Mouse (Mus musculus) MEL (cell line): Measurements from ENCODE around the gene Rad9b. TPM values are rescaled to one million over a fixed set of nuclear protein-coding genes. Genes with fewer than 3 reads are reported as not detected.

Experiments
- DNase-seq: peaks from one replicate; pipeline ENCODE4 v3.0.0; 2011; ENCODE audit warnings: low read depth, low spot score
- H3K27ac ChIP-seq: 2 replicates; pipeline ENCODE4 v1.5.1; 2012; ENCODE audit warnings: low read depth, mild to moderate bottlenecking, control low read depth, low read length, moderate library complexity; ENCODE audit not compliant: control insufficient read depth
- H3K27me3 ChIP-seq, 2 experiments: fragments of 150-350 bp in 1 of 2; sonication (generic) in 1 of 2; 2 replicates each; pipeline ENCODE4 v1.6.1; 2012; ENCODE audit warnings: low read length in 2 of 2, mild to moderate bottlenecking in 2 of 2, improper control_type of control experiment in 1 of 2, moderate library complexity in 1 of 2; ENCODE audit not compliant: insufficient read depth in 2 of 2, control insufficient read depth in 1 of 2
- H3K36me3 ChIP-seq, 2 experiments: 2 replicates each; pipeline ENCODE4 v1.6.1; 2012 to 2014; ENCODE audit warnings: low read length in 2 of 2, improper control_type of control experiment in 1 of 2, inconsistent platforms in 1 of 2, mild to moderate bottlenecking in 1 of 2; ENCODE audit not compliant: insufficient read depth in 2 of 2, control insufficient read depth in 1 of 2
- H3K4me1 ChIP-seq, 2 experiments: fragments of 150-350 bp in 1 of 2; sonication (generic) in 1 of 2; 2 replicates each; pipeline ENCODE4 v1.6.1; 2012; ENCODE audit warnings: low read length in 2 of 2, improper control_type of control experiment in 1 of 2, mild to moderate bottlenecking in 1 of 2; ENCODE audit not compliant: insufficient read depth in 2 of 2, control insufficient read depth in 1 of 2
- H3K4me3 ChIP-seq, 2 experiments: fragments of 150-350 bp in 1 of 2; sonication (generic) in 1 of 2; 2 replicates each; pipeline ENCODE4 v1.5.1; 2012; ENCODE audit warnings: low read depth in 2 of 2, low read length in 2 of 2, mild to moderate bottlenecking in 2 of 2, moderate library complexity in 2 of 2, control low read depth in 1 of 2, improper control_type of control experiment in 1 of 2; ENCODE audit not compliant: control insufficient read depth in 1 of 2, insufficient read depth in 1 of 2
- H3K79me2 ChIP-seq: 2 replicates; pipeline ENCODE4 v1.6.1; 2012; ENCODE audit warnings: mild to moderate bottlenecking, low read length, moderate library complexity; ENCODE audit not compliant: control insufficient read depth, poor library complexity, insufficient read depth
- H3K9ac ChIP-seq: 2 replicates; pipeline ENCODE4 v1.6.1; 2012; ENCODE audit warnings: low read depth, mild to moderate bottlenecking, control low read depth, low read length, moderate library complexity; ENCODE audit not compliant: control insufficient read depth, poor library complexity, severe bottlenecking
- H3K9me3 ChIP-seq: fragments of 150-350 bp; sonication (generic); replicated peaks from 2 replicates; pipeline ENCODE4 v1.6.1; 2012; ENCODE audit warnings: mild to moderate bottlenecking, low read length, improper control_type of control experiment, moderate library complexity; ENCODE audit not compliant: insufficient read depth
- BHLHE40 ChIP-seq: IDR thresholded peaks from 2 replicates; pipeline ENCODE4 v1.6.1; 2012; ENCODE audit warnings: low read depth, mild to moderate bottlenecking, inconsistent platforms, low read length, improper control_type of control experiment, borderline replicate concordance
- CTCF ChIP-seq, 3 experiments: IDR thresholded peaks in 2 of 3; conservative IDR thresholded peaks in 1 of 3; 2 replicates each; pipeline ENCODE4 v1.5.1; 2011 to 2012; ENCODE audit warnings: low read length in 3 of 3, low read depth in 2 of 3, mild to moderate bottlenecking in 2 of 3, improper control_type of control experiment in 1 of 3, inconsistent platforms in 1 of 3, mixed read lengths in 1 of 3, moderate library complexity in 1 of 3; ENCODE audit not compliant: control insufficient read depth in 1 of 3, insufficient read depth in 1 of 3, poor library complexity in 1 of 3, severe bottlenecking in 1 of 3
- EP300 ChIP-seq, 2 experiments: IDR thresholded peaks; 2 replicates each; pipeline ENCODE4 v1.6.1; 2011; ENCODE audit warnings: improper control_type of control experiment in 2 of 2, low read length in 2 of 2, low read depth in 1 of 2, mild to moderate bottlenecking in 1 of 2
- GATA1 ChIP-seq: IDR thresholded peaks from 2 replicates; pipeline ENCODE4 v1.6.1; 2011; ENCODE audit warnings: low read depth, low read length, improper control_type of control experiment
- HCFC1 ChIP-seq: IDR thresholded peaks from 2 replicates; pipeline ENCODE4 v1.6.1; 2012; ENCODE audit warnings: low read depth, mild to moderate bottlenecking, inconsistent platforms, low read length, improper control_type of control experiment, moderate library complexity
- JUND ChIP-seq: IDR thresholded peaks from 2 replicates; pipeline ENCODE4 v1.6.1; 2011; ENCODE audit warnings: low read depth, mild to moderate bottlenecking, improper control_type of control experiment, low read length
- MAFK ChIP-seq: IDR thresholded peaks from 2 replicates; pipeline ENCODE4 v1.6.1; 2011; ENCODE audit warnings: low read depth, mild to moderate bottlenecking, low read length, improper control_type of control experiment, borderline replicate concordance
- MAX ChIP-seq: IDR thresholded peaks from 2 replicates; pipeline ENCODE4 v1.6.1; 2011; ENCODE audit warnings: low read length, improper control_type of control experiment
- RAD21 ChIP-seq: IDR thresholded peaks from 2 replicates; pipeline ENCODE4 v1.6.1; 2011; ENCODE audit warnings: mild to moderate bottlenecking, low read depth, low read length, improper control_type of control experiment
- TBP ChIP-seq: IDR thresholded peaks from 2 replicates; pipeline ENCODE4 v1.8.0; 2011; ENCODE audit warnings: low read depth, low read length, improper control_type of control experiment
- TCF12 ChIP-seq: IDR thresholded peaks from 2 replicates; pipeline ENCODE4 v1.6.1; 2014; ENCODE audit warnings: low read depth, mild to moderate bottlenecking, inconsistent platforms, low read length, improper control_type of control experiment, moderate library complexity
- UBTF ChIP-seq: IDR thresholded peaks from 2 replicates; pipeline ENCODE4 v1.6.1; 2012; ENCODE audit warnings: low read depth, mild to moderate bottlenecking, inconsistent platforms, low read length, improper control_type of control experiment, moderate library complexity, borderline replicate concordance; ENCODE audit not compliant: insufficient read depth
- USF2 ChIP-seq, 2 experiments: IDR thresholded peaks; 2 replicates each; pipeline ENCODE4 v1.6.1; 2011 to 2012; ENCODE audit warnings: improper control_type of control experiment in 2 of 2, low read length in 2 of 2, borderline replicate concordance in 1 of 2, inconsistent platforms in 1 of 2, low read depth in 1 of 2, mild to moderate bottlenecking in 1 of 2; ENCODE audit not compliant: insufficient read depth in 1 of 2
- ZC3H11A ChIP-seq: IDR thresholded peaks from 2 replicates; pipeline ENCODE4 v1.6.1; 2012; ENCODE audit warnings: low read depth, mild to moderate bottlenecking, inconsistent platforms, low read length, improper control_type of control experiment
- ZKSCAN1 ChIP-seq: IDR thresholded peaks from 2 replicates; pipeline ENCODE4 v1.6.1; 2012; ENCODE audit warnings: low read depth, mild to moderate bottlenecking, inconsistent platforms, low read length, improper control_type of control experiment, moderate library complexity
- polyA plus RNA-seq, 2 experiments: library from polyadenylated mRNA; stranded (reverse) in 1 of 2; unstranded in 1 of 2; fragments of >175 nt in 1 of 2; fragments of >200 nt in 1 of 2; gene quantifications; 2 replicates each; pipeline versions ENCODE4 v1.2.1 to v1.2.4; 2012; ENCODE audit warnings: low replicate concordance in 2 of 2, low read depth in 1 of 2; ENCODE audit not compliant: insufficient read length in 2 of 2, insufficient read depth in 1 of 2, missing spikeins in 1 of 2
- total RNA-seq: library from RNA; depleted of rRNA; stranded (reverse); fragments of 300-350 nt; gene quantifications from 2 replicates; pipeline ENCODE4 v1.2.3, GENCODE M21; 2012

The Rad9b gene
- total and polyA plus RNA-seq, 3 experiments: 9.1 to 11.1 TPM; not detected in 1

GRCm38 (mm10) chr5:122390671-122391070 lies 36.6 kb upstream of the Rad9b start:
- H3K4me1 ChIP-seq: peaks cover 0 to 11% of the 10 kb centered on the region in 2 experiments; a peak in 2 of 4 replicates
- H3K9me3 ChIP-seq: no peaks in the 10 kb centered on the region
- H3K9ac ChIP-seq: no peak overlapping the region
- peaks cover 1 to 7% of the 10 kb centered on the region in 2 experiments; a peak in 3 of 4 replicates for H3K36me3 ChIP-seq
- H3K4me3 ChIP-seq: no peak overlapping the region
- peaks cover 31% of the 10 kb centered on the region for H3K79me2 ChIP-seq
- no peak overlapping the region for H3K27ac ChIP-seq
- DNase-seq: no peak
- H3K27me3 ChIP-seq: no peaks in the 10 kb centered on the region
- no peak for TF ChIP-seq BHLHE40
- TF ChIP-seq ZC3H11A: no peak
- no peak for TF ChIP-seq RAD21
- no peak for TF ChIP-seq CTCF (IDR thresholded peaks at IDR 0.05 in 2 of 3, conservative IDR thresholded peaks at IDR 0.05 in 1 of 3; ENCODE audit: control insufficient read depth in 1 of 3, insufficient read depth in 1 of 3, low read depth in 2 of 3, low read length in 3 of 3, poor library complexity in 1 of 3, severe bottlenecking in 1 of 3)
- no peak for TF ChIP-seq EP300 (IDR thresholded peaks at IDR 0.05; ENCODE audit: low read depth in 1 of 2, low read length in 2 of 2)

- Histone ChIP-seq H3K4me1 (peaks cover 0 to 11% of the 10 kb centered on the region in 2 experiments; a peak in 2 of 4 replicates), H3K79me2 (peaks cover 28% of the 10 kb centered on the region), H3K36me3 (peaks cover 1 to 7% of the 10 kb centered on the region in 2 experiments; a peak in 3 of 4 replicates), H3K27me3 (no peaks in the 10 kb centered on the region), H3K27ac (no peak overlapping the region), H3K9me3 (no peaks in the 10 kb centered on the region), H3K4me3 (no peak overlapping the region), H3K9ac (no peak overlapping the region)
- TF ChIP-seq JUND: no peak
- TF ChIP-seq HCFC1: no peak
- no peak for TF ChIP-seq TBP
- TF ChIP-seq MAX: no peak
- TF ChIP-seq TCF12: no peak
- TF ChIP-seq USF2 (IDR thresholded peaks at IDR 0.05; ENCODE audit: borderline replicate concordance in 1 of 2, insufficient read depth in 1 of 2, low read depth in 1 of 2, low read length in 2 of 2): no peak
- TF ChIP-seq ZKSCAN1: no peak
- TF ChIP-seq MAFK: no peak
- TF ChIP-seq GATA1: no peak
- TF ChIP-seq UBTF: no peak
- no peak for TF ChIP-seq CTCF (IDR thresholded peaks at IDR 0.05 in 2 of 3, conservative IDR thresholded peaks at IDR 0.05 in 1 of 3; ENCODE audit: control insufficient read depth in 1 of 3, insufficient read depth in 1 of 3, low read depth in 2 of 3, low read length in 3 of 3, poor library complexity in 1 of 3, severe bottlenecking in 1 of 3)
- DNase-seq: no peak
Measured at GRCm38 (mm10) chr5:122390006-122390405, 36.0 kb upstream of the Rad9b start.
